Mouse (Mus musculus) liver, adult (tissue): ENCODE results near the gene Rcc2.

Experiments used
- GATA4 ChIP-seq: IDR thresholded peaks from 2 replicates; pipeline ENCODE4 v1.6.1; 2014; ENCODE audit warnings: mild to moderate bottlenecking, low read length; ENCODE audit not compliant: insufficient replicate concordance

Rcc2 gene

DNA sequence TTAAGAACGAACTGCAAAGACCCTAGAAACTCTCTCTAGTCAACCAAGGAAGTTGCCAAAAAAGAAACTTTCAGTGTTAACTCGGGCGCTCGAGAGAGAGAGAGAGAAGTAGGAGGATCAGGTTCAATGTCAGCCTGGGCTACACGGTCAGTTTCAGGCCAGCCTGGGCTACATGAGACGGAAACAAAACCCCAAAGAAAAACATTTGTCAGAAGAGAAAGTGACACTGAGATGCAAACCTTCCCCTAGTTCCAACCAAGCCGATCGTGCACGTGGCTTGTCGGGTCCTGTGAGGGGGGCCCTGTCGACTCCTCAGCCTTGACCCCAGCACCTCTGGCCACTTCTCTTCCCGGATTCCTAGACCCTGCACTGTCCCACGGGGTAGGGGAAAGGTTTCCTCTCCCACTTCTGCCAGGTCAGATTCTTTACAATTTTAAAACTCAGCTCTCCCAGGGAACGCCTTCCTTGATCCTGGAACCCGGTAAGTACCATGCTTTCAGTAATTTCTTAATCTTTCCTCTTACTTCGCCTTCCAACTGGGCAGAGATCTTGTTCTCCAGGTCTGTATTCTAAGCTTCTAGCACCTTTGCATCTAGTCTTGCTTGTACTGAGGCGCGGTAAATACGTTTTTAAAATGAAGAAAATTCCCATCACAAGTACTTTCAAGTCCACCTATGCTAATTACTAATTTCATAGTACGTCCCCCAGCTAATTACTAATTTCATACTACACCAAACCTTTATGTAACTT is at the start of gene Rcc2:
TSS of gene Rcc2 (plus strand) at position 273 of the 750 bp plus-strand sequence.
- no peak for TF ChIP-seq GATA4

DNA sequence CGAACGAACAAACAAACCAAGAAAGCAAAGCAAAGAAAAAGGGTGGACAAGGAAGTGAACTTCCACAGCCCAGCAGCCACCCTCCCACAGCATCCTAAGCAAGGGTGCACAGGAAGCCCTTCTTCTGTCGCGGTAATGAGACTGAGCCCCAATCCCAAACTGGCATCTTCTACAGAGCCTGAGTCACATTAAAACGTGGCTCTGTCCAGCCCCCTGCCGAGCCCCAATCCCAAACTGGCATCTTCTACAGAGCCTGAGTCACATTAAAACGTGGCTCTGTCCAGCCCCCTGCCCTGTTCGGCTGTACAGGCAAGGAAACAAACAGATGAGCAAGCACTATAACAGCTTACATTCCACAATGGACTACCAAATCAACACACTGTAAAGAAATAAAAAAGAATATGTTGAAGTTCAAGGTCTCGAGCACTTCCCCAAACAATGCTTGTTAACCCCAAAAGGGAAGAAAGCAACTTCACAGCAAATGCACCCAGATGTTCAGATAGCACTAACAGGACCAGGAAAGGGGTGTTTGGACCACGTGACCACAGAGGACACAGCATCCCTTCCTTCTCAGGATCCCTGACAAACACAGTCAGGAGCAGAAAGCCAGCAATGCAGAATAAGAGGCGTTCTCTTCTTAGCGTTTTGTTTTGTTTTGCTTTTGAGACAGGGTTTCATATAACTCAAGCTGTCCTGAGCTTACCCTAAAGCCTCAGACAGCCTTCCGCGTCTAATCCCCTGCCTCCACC is 46.3 kb upstream of the Rcc2 start:
- TF ChIP-seq GATA4, result no peak

- no peak for TF ChIP-seq GATA4
Observed at GRCm38 (mm10) chr4:140654798-140655197, 45.5 kb upstream of the Rcc2 start.

DNA sequence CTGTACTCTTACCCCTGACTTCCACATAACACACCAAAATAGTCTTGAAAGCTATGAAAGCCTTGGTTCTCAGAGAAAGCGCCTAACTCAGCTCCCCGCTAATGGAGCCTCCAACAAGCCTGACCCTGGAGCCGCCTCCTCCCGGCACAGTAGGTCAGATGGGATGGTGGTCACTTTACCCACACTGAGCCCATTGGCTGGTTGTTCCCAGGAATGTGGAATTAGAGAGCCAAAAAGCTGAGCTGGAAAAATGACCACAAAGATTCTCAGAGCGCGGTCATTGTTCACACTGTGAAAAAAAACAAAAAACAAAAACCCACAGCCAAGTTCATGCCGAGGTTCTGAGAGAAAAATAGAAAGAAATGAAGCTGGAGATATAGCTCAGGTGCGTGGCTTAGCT is 43.8 kb upstream of the Rcc2 start:
- TF ChIP-seq GATA4, result no peak

DNA sequence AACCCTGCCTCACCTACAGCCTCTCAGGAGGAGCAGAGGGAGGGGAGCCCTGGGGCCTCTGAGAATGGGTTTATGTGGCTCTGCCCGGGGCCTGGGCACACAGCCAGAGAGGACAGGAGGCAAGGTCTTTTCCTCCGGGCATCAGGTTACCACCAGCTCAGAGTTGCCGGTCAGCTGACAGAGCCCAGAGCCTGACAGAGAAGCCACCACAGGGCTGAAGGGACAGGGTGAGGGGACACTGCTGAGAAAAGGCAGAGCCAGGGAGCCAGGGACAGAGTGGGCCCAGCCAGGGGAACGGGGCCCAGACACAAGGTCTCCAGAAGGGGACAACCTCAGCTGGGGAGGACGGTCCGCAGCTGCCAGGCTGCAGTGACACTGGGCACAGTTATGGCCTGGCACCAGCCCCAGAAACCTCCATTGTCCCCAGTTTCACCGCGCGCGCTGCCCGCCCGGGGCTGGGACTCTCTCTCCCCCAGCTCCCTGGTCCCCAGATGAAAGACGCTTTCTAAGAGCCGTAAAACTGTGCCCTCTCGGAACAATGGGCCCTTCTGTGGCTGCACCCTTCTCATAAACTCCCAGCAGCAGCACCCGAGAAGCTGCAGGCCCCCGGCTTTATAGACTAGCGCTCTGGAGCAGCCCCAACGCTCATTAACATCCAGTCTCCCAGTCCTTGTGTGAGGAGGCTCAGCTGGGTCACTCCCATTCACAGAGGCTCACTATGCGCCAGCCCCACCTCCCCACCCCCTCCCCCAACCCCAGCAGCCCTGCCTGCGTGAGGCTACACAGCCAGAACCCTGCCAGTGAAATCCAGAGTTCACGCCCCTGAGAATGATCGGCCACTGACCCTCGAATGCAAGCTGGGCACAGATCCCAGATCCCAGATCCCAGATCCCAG is 42.4 kb upstream of the Rcc2 start:
- no peak for TF ChIP-seq GATA4

- no peak for TF ChIP-seq GATA4
Observed at GRCm38 (mm10) chr4:140661406-140662022, 38.8 kb upstream of the Rcc2 start.

DNA sequence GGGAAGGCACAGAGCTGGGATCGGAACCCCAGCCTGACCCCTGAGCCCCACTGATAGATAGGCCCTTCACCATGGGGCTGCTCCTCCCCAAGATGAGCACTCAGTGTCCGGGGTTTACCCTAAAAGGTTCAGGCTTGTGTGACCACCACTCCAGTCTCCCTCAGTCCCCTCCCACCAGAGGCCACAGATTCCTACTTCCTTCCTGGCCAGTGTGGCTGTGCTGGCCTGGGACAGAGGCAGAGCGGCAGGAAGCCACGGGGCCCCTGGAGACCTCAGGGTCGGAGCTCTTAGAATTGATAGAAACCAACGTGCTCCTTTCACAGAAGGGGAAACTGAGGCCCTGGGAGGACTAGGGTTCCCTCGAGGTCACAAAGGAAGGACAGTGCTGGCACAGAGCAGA is 37.9 kb upstream of the Rcc2 start:
- TF ChIP-seq GATA4, result no peak

- no peak for TF ChIP-seq GATA4
Observed at GRCm38 (mm10) chr4:140662882-140663585, 37.3 kb upstream of the Rcc2 start.

DNA sequence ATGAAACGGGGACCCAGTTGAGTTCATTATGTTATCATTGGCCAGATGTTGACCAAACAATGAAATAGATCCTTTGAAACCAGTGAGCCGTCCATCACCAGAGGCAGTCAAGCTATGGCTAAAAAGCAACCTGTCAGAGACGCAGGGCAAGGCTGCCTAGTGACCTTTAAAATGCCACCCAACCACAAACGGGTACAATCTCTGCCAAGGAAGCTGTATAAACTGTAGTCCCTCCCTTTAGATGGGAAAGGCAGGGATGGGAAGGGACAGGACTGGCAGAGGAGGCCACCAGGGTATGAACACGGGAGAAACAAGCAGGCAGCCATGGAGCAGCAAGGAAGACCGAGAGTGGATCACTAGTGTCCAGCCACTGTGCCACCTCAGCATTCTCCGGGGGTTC is 35.3 kb upstream of the Rcc2 start:
- TF ChIP-seq GATA4, result no peak

DNA sequence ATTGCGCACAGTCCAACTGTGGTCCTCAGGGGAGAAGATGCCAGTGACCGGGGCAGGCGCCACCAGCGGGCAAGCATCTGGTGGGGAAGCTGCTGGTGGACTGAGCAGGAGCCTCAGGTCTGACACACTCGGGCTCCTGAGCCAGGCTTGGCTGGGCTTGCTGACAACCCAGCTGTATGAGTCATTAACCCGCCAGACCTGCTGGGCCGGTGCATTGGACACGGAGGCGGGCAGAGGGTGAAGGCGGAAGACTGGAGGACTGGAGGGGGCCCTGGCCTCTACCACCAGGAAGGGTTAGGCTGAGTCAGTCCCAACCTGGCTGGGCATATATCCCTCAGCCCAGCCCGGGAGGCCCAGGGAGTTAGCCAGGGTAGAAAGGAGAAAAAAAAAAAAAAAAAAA is 34.6 kb upstream of the Rcc2 start, which contains the start of gene Arhgef10l:
TSS of gene Arhgef10l (minus strand) at position 253 of the 400 bp plus-strand sequence.
- TF ChIP-seq GATA4, result no peak

- no peak for TF ChIP-seq GATA4
Observed at GRCm38 (mm10) chr4:140667802-140668201, 32.5 kb upstream of the Rcc2 start.

GRCm38 (mm10) chr4:140673527-140674264 is 26.6 kb upstream of the Rcc2 start:
- TF ChIP-seq GATA4, result no peak; the same call in 1 of the 2 replicates

DNA sequence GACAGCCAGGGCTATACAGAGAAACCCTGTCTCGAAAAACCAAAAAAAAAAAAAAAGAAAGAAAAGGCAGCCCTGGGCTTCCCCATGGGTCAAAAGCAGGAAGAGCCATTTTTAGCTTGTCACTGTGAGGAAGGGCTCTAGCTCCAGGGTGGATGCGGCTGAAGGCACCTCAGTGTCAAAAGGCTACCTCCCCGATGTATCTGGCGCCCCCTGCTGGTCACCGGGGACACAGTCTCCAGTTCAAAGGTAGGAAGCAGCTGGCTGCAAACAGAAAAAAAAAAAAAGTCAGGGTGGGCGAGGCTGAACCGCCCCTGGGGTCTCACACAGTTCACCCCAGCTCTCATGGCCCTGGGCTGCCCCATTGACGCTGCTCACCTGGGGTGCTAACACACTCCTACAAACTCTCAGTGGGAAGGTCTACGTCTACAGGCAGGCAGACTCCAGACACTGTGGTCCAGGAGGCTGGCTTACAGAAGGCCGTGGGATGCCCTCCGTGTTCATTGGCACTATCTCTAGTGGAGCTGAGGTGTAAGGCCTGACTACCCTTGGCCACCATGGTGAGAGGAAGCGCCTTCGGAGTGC is 25.9 kb upstream of the Rcc2 start:
- no peak for TF ChIP-seq GATA4
